Mouse (Mus musculus): ENCODE data around the gene Dlg2. TPM values are rescaled to one million over a fixed set of nuclear protein-coding genes. Genes with fewer than 3 reads are reported as not detected.

The Dlg2 gene
- polyA plus RNA-seq, 1 experiment from 2014 or later, result 1.5 TPM

- ChIA-PET POLR2A (no interaction called here), CTCF (interaction anchor here (0.7 to 3.5 kb wide), 11 partner anchors 12 to 772 kb away, joined by 3 to 21 read pairs (median 4); partner anchors contain the start of genes Ccdc90b and Prcp)
- in situ Hi-C loops (cut with MboI; ENCODE audit: low pct_unique_long_range_greater_than_20kb), result loop anchor here (5.0 to 25.0 kb wide), 5 partner anchors 219 to 764 kb away; partner anchors contain the start of genes Ankrd42 and Rab30
- H3K27me3 ChIP-seq, result no peaks in the 10 kb centered on the region
- peak; percentile 67 for TF ChIP-seq CTCF (IDR thresholded peaks at IDR 0.05)
- peak; percentile 20 for DNase-seq (ENCODE audit: low read depth, low spot score)
- ATAC-seq, result peak; percentile 91
Observed at GRCm38 (mm10) chr7:92102892-92103543, 1626.5 kb downstream of the Dlg2 start.

DNA sequence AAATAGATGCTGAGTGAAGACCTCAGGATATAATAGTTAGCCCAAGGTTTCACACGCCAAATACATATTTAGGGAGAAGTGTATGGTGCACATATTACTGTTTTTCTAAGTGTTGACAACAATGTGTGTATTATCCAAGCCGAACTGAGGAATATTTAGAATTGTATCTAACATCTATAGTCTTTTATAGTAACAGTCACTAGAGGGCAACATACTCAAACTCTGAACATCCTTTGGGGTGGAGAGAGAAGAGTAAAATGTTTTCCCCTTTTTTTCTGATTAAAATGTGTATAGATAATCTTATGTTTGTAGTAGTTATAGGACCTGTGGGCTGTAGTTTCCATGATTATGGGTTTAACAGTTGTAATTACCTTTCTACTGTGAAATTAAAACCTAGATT is 1629.0 kb downstream of the Dlg2 start:
- CTCF ChIA-PET, result interaction anchor here (1.6 kb wide), 1 partner anchor 445 kb away, joined by 3 read pairs; no protein-coding TSS in a partner anchor
- in situ Hi-C loops (cut with MboI; ENCODE audit: low pct_unique_long_range_greater_than_20kb), result loop anchor here (25.0 kb wide), 1 partner anchor 632 kb away; the partner anchor contains the start of gene Rab30
- ATAC-seq (no peak), DNase-seq (ENCODE audit: low read depth, low spot score) (no peak)
- peak; percentile 44 for TF ChIP-seq CTCF (IDR thresholded peaks at IDR 0.05)
- POLR2A ChIA-PET, result interaction anchor here (0.5 kb wide), 1 partner anchor 218 kb away, joined by 3 read pairs; no protein-coding TSS in a partner anchor
- H3K27me3 ChIP-seq, result no peaks in the 10 kb centered on the region

- in situ Hi-C loops (cut with MboI; ENCODE audit: low pct_unique_long_range_greater_than_20kb), result loop anchor here (25.0 kb wide), 1 partner anchor 631 kb away; the partner anchor contains the start of gene Rab30
- TF ChIP-seq CTCF (IDR thresholded peaks at IDR 0.05), result no peak
- ATAC-seq, result no peak
- ChIA-PET CTCF (interaction anchor here (1.6 kb wide), 1 partner anchor 445 kb away, joined by 3 read pairs; no protein-coding TSS in a partner anchor), POLR2A (no interaction called here)
- H3K27me3 ChIP-seq, result no peaks in the 10 kb centered on the region
- no peak for DNase-seq (ENCODE audit: low read depth, low spot score)
Observed at GRCm38 (mm10) chr7:92105956-92106355, 1629.5 kb downstream of the Dlg2 start.

DNA sequence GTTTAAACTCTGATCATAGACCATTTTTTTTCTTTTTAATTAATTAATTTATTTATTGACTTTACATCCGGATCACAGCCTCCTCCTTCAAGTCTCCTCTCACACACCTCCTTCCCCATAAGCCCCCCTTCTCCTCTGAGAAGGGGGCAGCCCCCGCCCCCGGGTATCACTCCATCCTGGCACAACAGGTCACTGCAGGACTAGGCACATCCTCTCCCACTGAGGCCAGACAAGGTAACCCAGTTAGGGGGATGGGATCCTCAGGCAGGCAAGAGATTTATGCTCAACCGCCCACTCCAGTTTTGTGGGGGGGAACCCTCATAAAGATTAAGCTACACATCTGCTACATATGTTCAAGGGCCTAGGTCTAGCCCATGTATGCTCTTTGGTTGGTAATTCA is 1636.6 kb downstream of the Dlg2 start:
- ChIA-PET POLR2A (no interaction called here), CTCF (no interaction called here)
- DNase-seq (ENCODE audit: low read depth, low spot score) (no peak), ATAC-seq (no peak)
- no peak for TF ChIP-seq CTCF (IDR thresholded peaks at IDR 0.05)
- H3K27me3 ChIP-seq, result no peaks in the 10 kb centered on the region
- in situ Hi-C loops (cut with MboI; ENCODE audit: low pct_unique_long_range_greater_than_20kb), result loop anchor here (25.0 kb wide), 1 partner anchor 624 kb away; the partner anchor contains the start of gene Rab30

GRCm38 (mm10) chr7:92115237-92115871 is 1638.9 kb downstream of the Dlg2 start:
- DNase-seq (ENCODE audit: low read depth, low spot score) (no peak), ATAC-seq (no peak)
- ChIA-PET POLR2A (no interaction called here), CTCF (interaction anchor here (0.7 to 2.8 kb wide), 4 partner anchors 12 to 202 kb away, joined by 3 to 11 read pairs (median 3); no protein-coding TSS in a partner anchor)
- no peaks in the 10 kb centered on the region for H3K27me3 ChIP-seq
- in situ Hi-C loops (cut with MboI; ENCODE audit: low pct_unique_long_range_greater_than_20kb), result loop anchor here (25.0 kb wide), 1 partner anchor 622 kb away; the partner anchor contains the start of gene Rab30
- no peak for TF ChIP-seq CTCF (IDR thresholded peaks at IDR 0.05)

- TF ChIP-seq CTCF (IDR thresholded peaks at IDR 0.05), result no peak
- no peaks in the 10 kb centered on the region for H3K27me3 ChIP-seq
- CTCF ChIA-PET, result no interaction called here
- DNase-seq (ENCODE audit: low read depth, low spot score) (no peak), ATAC-seq (no peak)
- POLR2A ChIA-PET, result no interaction called here
- in situ Hi-C loops (cut with MboI; ENCODE audit: low pct_unique_long_range_greater_than_20kb), result loop anchor here (25.0 kb wide), 1 partner anchor 614 kb away; the partner anchor contains the start of gene Rab30
Observed at GRCm38 (mm10) chr7:92123276-92123675, 1646.8 kb downstream of the Dlg2 start.

- CTCF ChIA-PET, result interaction anchor here (1.2 kb wide), 1 partner anchor 24 kb away, joined by 3 read pairs; no protein-coding TSS in a partner anchor
- ATAC-seq (no peak), DNase-seq (ENCODE audit: low read depth, low spot score) (no peak)
- POLR2A ChIA-PET, result no interaction called here
- no peaks in the 10 kb centered on the region for H3K27me3 ChIP-seq
- in situ Hi-C loops (cut with MboI; ENCODE audit: low pct_unique_long_range_greater_than_20kb), result no loop called here
- no peak for TF ChIP-seq CTCF (IDR thresholded peaks at IDR 0.05)
Observed at GRCm38 (mm10) chr7:92125886-92126285, 1649.4 kb downstream of the Dlg2 start.

- ChIA-PET POLR2A (no interaction called here), CTCF (no interaction called here)
- in situ Hi-C loops (cut with MboI; ENCODE audit: low pct_unique_long_range_greater_than_20kb), result no loop called here
- no peaks in the 10 kb centered on the region for H3K27me3 ChIP-seq
- peak; percentile 10 for DNase-seq (ENCODE audit: low read depth, low spot score)
- no peak for TF ChIP-seq CTCF (IDR thresholded peaks at IDR 0.05)
- ATAC-seq, result no peak
Observed at GRCm38 (mm10) chr7:92134301-92134700, 1657.8 kb downstream of the Dlg2 start.

GRCm38 (mm10) chr7:92135624-92136023 is 1659.2 kb downstream of the Dlg2 start:
- ATAC-seq (no peak), DNase-seq (ENCODE audit: low read depth, low spot score) (no peak)
- in situ Hi-C loops (cut with MboI; ENCODE audit: low pct_unique_long_range_greater_than_20kb), result no loop called here
- TF ChIP-seq CTCF (IDR thresholded peaks at IDR 0.05), result no peak
- ChIA-PET POLR2A (interaction anchor here (1.0 kb wide), 1 partner anchor 198 kb away, joined by 3 read pairs; no protein-coding TSS in a partner anchor), CTCF (interaction anchor here (1.1 to 1.4 kb wide), 2 partner anchors 23 to 43 kb away, joined by 3 to 4 read pairs; no protein-coding TSS in a partner anchor)
- H3K27me3 ChIP-seq, result peaks cover 3% of the 10 kb centered on the region

DNA sequence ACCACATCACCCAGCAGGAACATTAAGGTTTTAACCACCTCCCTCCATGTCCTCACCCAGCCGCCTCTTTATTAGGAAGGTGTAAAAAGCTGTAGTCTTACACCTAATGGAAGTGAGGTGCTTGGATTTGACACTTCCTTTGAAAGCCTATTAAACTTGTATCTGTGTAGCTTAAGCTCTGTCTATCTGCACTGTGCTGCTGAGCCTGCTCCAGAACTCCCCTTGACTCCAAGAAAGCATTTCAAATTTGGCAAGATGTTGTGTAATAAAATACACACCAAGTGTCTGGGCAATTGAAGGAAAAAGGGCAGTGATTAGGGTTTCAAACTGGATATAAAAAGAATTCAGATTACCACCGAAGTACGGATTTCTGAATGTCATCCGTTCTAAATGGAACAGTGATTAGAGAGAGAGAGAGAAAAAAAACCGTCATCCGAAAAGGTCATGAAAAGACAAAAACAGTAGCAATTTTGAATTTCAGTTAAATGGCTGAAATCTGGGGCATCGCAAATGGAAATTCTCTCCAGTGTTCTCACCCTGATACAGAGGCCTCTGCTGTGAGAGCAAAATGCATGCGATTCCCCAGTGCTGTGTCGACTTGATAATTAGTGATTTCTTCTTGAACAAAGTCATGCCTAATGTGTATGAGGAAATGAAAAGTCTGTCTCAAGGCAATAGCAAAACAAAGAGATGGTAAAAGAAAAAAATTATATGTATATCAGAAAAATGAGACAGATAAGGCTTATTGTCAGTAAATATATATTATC is 1663.8 kb downstream of the Dlg2 start:
- H3K27me3 ChIP-seq, result peaks cover 3% of the 10 kb centered on the region
- ChIA-PET POLR2A (no interaction called here), CTCF (no interaction called here)
- TF ChIP-seq CTCF (IDR thresholded peaks at IDR 0.05), result no peak
- in situ Hi-C loops (cut with MboI; ENCODE audit: low pct_unique_long_range_greater_than_20kb), result no loop called here
- ATAC-seq, result no peak
- DNase-seq (ENCODE audit: low read depth, low spot score), result no peak
